Mouse (Mus musculus): Measurements from ENCODE around the gene Atp13a1.

Gene Atp13a1

DNA sequence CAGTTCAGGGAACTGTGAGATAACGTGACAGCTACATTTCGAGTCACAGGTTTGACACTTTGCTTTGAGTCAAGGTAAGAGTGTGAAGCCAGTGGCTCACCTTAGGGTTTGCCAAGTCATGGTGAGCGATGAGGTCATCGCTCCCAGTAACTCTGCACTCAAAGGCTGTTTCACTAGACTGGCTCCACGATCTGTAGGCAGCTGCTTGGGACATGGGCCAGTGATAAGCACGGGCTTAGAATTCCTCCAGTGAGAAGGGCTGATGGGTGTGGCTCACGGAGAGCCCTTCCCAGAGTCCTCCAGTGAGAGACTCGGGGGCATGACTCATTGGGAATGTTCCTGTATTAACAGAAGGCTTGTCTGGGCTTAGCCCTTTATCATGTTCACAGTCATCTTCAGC, 58.0 kb downstream of the Atp13a1 start:
- no peak for DNase-seq (ENCODE audit: extremely low read depth, low read depth)

DNA sequence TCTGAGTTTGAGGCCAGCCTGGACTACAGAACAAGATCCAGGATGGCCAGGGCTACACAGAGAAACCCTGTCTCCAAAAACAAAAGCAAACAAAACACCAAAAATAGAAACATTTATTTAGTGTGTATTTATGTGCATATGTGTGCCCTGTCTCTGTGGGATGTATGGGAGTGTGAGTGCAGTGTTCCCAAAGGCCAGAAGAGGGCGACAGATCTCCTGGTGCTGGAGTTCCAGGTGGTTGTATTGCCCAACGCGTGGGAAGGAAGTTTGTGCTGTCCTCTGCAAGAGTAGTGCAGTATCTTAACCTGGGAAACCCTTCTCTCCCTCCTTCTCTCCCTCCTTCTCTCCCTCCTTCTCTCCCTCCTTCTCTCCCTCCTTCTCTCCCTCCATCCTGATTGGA, 58.9 kb downstream of the Atp13a1 start:
- no peak for DNase-seq (ENCODE audit: extremely low read depth, low read depth)

DNA sequence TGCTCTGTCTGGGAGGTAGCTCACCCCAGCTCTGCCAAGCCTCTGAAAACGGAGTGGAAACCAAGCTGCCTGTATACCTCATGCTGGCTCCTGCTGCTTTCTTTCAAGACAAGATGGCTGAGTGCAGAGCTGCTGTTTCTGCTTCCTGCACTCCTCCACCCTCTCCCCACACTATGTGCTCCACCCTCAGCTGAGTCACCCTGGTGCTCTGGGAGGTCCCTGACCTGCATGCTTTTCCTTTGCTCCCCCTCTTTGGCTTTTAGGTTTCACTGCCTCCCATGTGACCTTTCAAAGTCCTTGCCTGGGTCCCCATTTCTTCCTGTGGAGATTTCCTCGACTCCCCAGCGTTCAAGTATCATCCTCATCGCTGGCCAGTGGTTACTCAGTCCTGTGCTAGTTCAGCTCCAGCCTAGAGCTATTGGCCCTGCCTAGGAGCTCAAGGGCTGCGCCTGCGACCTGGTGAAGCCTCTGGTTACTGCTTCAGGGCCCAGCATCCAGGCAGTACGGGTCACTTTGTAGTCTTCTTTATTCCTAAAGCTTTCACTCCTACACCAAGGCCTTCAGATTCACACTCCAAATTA, 60.1 kb downstream of the Atp13a1 start:
- DNase-seq (ENCODE audit: extremely low read depth, low read depth): no peak

DNA sequence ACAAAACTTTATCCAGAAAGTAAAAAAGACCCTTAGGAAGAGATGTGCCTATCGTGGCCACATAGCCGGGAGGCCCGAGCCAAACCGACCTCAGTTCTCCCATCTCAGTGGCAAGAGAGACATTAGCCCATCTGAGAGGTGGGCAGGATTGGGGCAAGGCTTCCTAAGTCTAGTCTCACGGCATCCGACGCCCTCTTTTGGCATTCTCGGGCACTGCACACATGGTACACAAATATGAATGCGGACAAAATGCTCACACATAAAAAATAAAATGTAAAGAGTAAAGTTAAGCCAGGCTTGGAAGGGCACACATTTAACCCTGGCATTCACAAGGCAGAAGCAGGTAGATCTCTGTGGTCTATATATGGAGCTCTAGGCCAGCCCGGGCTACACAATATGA, 62.9 kb downstream of the Atp13a1 start:
- no peak for DNase-seq (ENCODE audit: extremely low read depth, low read depth)

Data from MEL-GATA-1-ER (cell line).